Mouse (Mus musculus) stomach, embryonic 14.5 days (tissue): Measurements from ENCODE around the gene Tmc5. TPM values are rescaled to one million over a fixed set of nuclear protein-coding genes. Genes with fewer than 3 reads are reported as not detected.

Source experiments
- ATAC-seq: fragments of 200-750 bp; cut with Nextera tagmentation; 2 replicates; pipeline ENCODE4 v1.8.0; 2017; ENCODE audit warnings: low read depth, moderate TSS enrichment; ENCODE audit not compliant: insufficient number of reproducible peaks, insufficient read depth, low FRiP score
- H3K27ac ChIP-seq: fragments of 300-500 bp; sonication (generic); 2 replicates; pipeline ENCODE4 v1.5.1; 2014; ENCODE audit warnings: mild to moderate bottlenecking, low read length, moderate library complexity, mixed read lengths
- H3K27me3 ChIP-seq: fragments of 300-500 bp; sonication (generic); 2 replicates; pipeline ENCODE4 v1.6.1; 2014; ENCODE audit warnings: low read length, control low read depth, mixed read lengths; ENCODE audit not compliant: control insufficient read depth, insufficient read depth
- H3K36me3 ChIP-seq: fragments of 300-500 bp; sonication (generic); 2 replicates; pipeline ENCODE4 v1.6.1; 2014; ENCODE audit warnings: mild to moderate bottlenecking, control low read depth, low read length, moderate library complexity, mixed read lengths; ENCODE audit not compliant: control insufficient read depth, insufficient read depth
- H3K4me1 ChIP-seq: fragments of 300-500 bp; sonication (generic); 2 replicates; pipeline ENCODE4 v1.6.1; 2014; ENCODE audit warnings: low read length, control low read depth, mixed read lengths; ENCODE audit not compliant: control insufficient read depth, insufficient read depth
- H3K4me2 ChIP-seq: fragments of 300-500 bp; sonication (generic); replicated peaks from 2 replicates; pipeline ENCODE4 v1.6.1; 2014; ENCODE audit warnings: low read depth, low read length, control low read depth
- H3K4me3 ChIP-seq: fragments of 300-500 bp; sonication (generic); 2 replicates; pipeline ENCODE4 v1.5.1; 2014; ENCODE audit warnings: low read depth, low read length, control low read depth
- H3K9ac ChIP-seq: fragments of 300-500 bp; sonication (generic); replicated peaks from 2 replicates; pipeline ENCODE4 v1.6.1; 2014; ENCODE audit warnings: low read depth, mild to moderate bottlenecking, control low read depth, low read length, moderate library complexity, mixed read lengths
- H3K9me3 ChIP-seq: fragments of 300-500 bp; sonication (generic); 2 replicates; pipeline ENCODE4 v1.6.1; 2016; ENCODE audit warnings: low read depth, low read length, control low read depth; ENCODE audit not compliant: control insufficient read depth
- WGBS: fragments of 180-500 bp; shearing (Covaris S2); extraction: QIAGEN DNeasy Blood & Tissue Kit; methylation state at CpG from one replicate; pipeline ENCODE4 v1.1.7; 2014; 5-methylcytosine and 5-hydroxymethylcytosine counted together
- polyA plus RNA-seq: library from polyadenylated mRNA; unstranded; fragments of >200 nt; fragmentation: Nextera tagmentation; extraction: Ambion mirVana; gene quantifications from 2 replicates; pipeline ENCODE4 v1.2.1, GENCODE M21; 2014

Tmc5 gene
- polyA plus RNA-seq, 1 experiment from 2014 or later: 0.51 TPM

GRCm38 (mm10) chr7:118595228-118595627 is 1.9 kb upstream of the Tmc5 start:
- Histone ChIP-seq H3K4me3 (no peak overlapping the region; the same call in 1 of the 2 replicates), H3K4me2 (peak overlapping the region; percentile 32), H3K36me3 (no peaks in the 10 kb centered on the region), H3K27ac (no peak overlapping the region), H3K27me3 (peaks cover 9% of the 10 kb centered on the region; the same call in 1 of the 2 replicates), H3K9me3 (no peaks in the 10 kb centered on the region), H3K9ac (no peak overlapping the region), H3K4me1 (peaks cover 16% of the 10 kb centered on the region)
- 3% methylated on average over 14 of the region's 14 CpGs for WGBS
- peak; percentile 30; the same call in 1 of the 2 replicates for ATAC-seq

GRCm38 (mm10) chr7:118596271-118596670 is 826 bp upstream of the Tmc5 start:
- Histone ChIP-seq H3K9me3 (no peaks in the 10 kb centered on the region), H3K9ac (no peak overlapping the region), H3K27me3 (peaks cover 9% of the 10 kb centered on the region; the same call in 1 of the 2 replicates), H3K4me1 (peaks cover 16% of the 10 kb centered on the region), H3K36me3 (no peaks in the 10 kb centered on the region), H3K27ac (no peak overlapping the region), H3K4me2 (no peak overlapping the region), H3K4me3 (no peak overlapping the region)
- 74% methylated on average over 11 of the region's 11 CpGs for WGBS
- ATAC-seq: no peak

DNA sequence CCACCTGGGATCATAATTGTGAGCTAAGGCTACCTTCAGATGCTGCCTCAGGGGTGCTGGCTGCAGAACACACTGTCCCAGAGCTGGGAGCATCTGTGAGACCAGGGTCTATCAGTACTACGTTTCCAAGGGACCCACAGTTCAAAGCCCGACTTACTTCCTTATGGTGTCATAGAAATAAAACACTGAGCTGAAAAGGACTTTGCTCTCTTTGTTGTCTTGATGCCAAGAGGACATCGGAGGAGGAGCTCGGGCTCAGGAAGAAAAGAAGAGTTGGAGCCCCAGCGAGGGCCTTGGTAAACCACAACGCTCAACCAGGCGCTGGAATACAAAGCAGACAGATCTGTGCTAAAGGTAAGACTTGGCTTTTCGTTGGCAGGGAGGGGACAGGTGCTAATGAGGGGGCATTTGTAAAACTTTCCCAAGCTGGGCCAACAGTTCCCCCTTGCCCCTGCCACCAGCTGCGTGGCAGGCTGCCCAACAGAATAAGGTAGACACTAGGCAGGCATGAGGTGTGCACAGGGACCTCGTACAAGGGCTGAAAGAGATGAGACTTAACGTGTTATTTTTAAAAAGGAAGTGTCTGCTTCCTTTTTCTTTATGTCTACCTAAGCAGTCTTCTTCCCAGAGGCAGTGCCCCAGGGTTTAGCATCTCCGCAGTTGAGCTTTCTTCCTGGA is 3.0 kb downstream of the Tmc5 start:
- Histone ChIP-seq H3K9me3 (no peaks in the 10 kb centered on the region), H3K27me3 (peaks cover 9% of the 10 kb centered on the region; the same call in 1 of the 2 replicates), H3K4me2 (no peak overlapping the region), H3K4me3 (no peak overlapping the region), H3K36me3 (no peaks in the 10 kb centered on the region), H3K27ac (no peak overlapping the region), H3K4me1 (0 out of 2 replicates have a peak, but pooled peaks cover 5% of the 10 kb centered on the region), H3K9ac (no peak overlapping the region)
- ATAC-seq: no peak
- WGBS: 74% methylated on average over 12 of the region's 12 CpGs

DNA sequence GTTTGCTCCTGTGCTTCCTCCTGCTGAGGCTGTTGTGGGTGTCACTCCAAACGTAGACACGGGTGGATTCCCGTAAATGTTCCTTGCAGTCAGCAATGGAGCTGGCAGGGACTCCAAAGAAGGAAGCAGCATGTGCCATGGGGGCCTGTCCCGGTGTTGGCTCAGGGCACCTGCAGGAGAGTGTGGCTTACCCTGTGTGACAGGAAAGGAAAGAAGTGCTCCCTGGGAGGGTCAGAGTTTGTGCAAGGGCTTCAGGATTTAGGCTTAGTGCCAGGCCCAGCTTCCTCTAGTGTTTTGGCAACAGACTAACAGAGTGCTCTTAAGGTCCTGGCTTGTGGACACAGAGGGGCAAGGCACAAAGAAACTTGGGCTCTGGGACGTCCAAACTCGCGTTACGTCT is 7.7 kb downstream of the Tmc5 start:
- 80% methylated on average over 8 of the region's 8 CpGs for WGBS
- no peak overlapping the region for H3K9ac ChIP-seq
- H3K36me3 ChIP-seq: no peaks in the 10 kb centered on the region
- no peak overlapping the region for H3K27ac ChIP-seq
- peaks cover 5% of the 10 kb centered on the region; the same call in 1 of the 2 replicates for H3K9me3 ChIP-seq
- H3K4me3 ChIP-seq: no peak overlapping the region
- no peak overlapping the region for H3K4me2 ChIP-seq
- H3K27me3 ChIP-seq: no peaks in the 10 kb centered on the region
- no peaks in the 10 kb centered on the region for H3K4me1 ChIP-seq
- ATAC-seq: no peak

GRCm38 (mm10) chr7:118609815-118610214 is 12.7 kb downstream of the Tmc5 start:
- ATAC-seq: no peak
- no peak overlapping the region for H3K9ac ChIP-seq
- H3K4me1 ChIP-seq: no peaks in the 10 kb centered on the region
- H3K36me3 ChIP-seq: no peaks in the 10 kb centered on the region
- H3K27me3 ChIP-seq: no peaks in the 10 kb centered on the region
- no peak overlapping the region for H3K4me2 ChIP-seq
- 67% methylated on average over 7 of the region's 7 CpGs for WGBS
- no peak overlapping the region for H3K4me3 ChIP-seq
- no peak overlapping the region for H3K27ac ChIP-seq
- H3K9me3 ChIP-seq: peaks cover 5% of the 10 kb centered on the region; the same call in 1 of the 2 replicates

- Histone ChIP-seq H3K27ac (no peak overlapping the region), H3K4me1 (no peaks in the 10 kb centered on the region), H3K9ac (no peak overlapping the region), H3K4me3 (no peak overlapping the region), H3K27me3 (no peaks in the 10 kb centered on the region), H3K9me3 (peaks cover 5% of the 10 kb centered on the region; the same call in 1 of the 2 replicates), H3K4me2 (no peak overlapping the region), H3K36me3 (no peaks in the 10 kb centered on the region)
- ATAC-seq: no peak
- 82% methylated on average over 13 of the region's 13 CpGs for WGBS
Measured at GRCm38 (mm10) chr7:118610721-118611120, 13.6 kb downstream of the Tmc5 start.

GRCm38 (mm10) chr7:118611185-118611749 is 14.2 kb downstream of the Tmc5 start:
- no peak overlapping the region for H3K4me2 ChIP-seq
- no peaks in the 10 kb centered on the region for H3K4me1 ChIP-seq
- no peak for ATAC-seq
- WGBS: 75% methylated on average over 4 of the region's 4 CpGs
- no peaks in the 10 kb centered on the region for H3K36me3 ChIP-seq
- no peak overlapping the region for H3K9ac ChIP-seq
- no peaks in the 10 kb centered on the region for H3K27me3 ChIP-seq
- H3K27ac ChIP-seq: no peak overlapping the region
- H3K9me3 ChIP-seq: peaks cover 5% of the 10 kb centered on the region; the same call in 1 of the 2 replicates
- H3K4me3 ChIP-seq: no peak overlapping the region

DNA sequence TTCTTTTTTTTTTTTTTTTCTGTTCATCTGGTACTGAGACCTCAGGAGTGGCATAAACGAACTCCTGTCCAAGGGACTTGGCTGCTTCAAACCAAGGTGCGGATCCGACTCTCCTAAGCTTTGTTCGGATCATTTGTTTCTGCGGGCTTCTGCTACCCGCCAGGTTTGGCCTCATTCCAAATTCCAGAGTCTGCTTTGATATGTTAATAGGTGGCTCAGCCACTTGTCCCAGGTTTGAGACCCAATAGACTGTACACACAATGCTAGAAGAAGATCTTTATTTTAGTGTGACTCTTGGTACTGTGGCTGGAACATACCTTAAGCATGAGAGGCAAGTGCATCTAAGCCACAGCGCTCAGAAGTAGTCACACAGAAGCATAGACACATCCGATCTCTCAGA is 14.8 kb downstream of the Tmc5 start:
- H3K9ac ChIP-seq: no peak overlapping the region
- no peaks in the 10 kb centered on the region for H3K27me3 ChIP-seq
- no peak for ATAC-seq
- H3K27ac ChIP-seq: no peak overlapping the region
- H3K36me3 ChIP-seq: no peaks in the 10 kb centered on the region
- H3K4me3 ChIP-seq: no peak overlapping the region
- no peak overlapping the region for H3K4me2 ChIP-seq
- no peaks in the 10 kb centered on the region for H3K4me1 ChIP-seq
- H3K9me3 ChIP-seq: no peaks in the 10 kb centered on the region
- WGBS: 69% methylated on average over 8 of the region's 8 CpGs
